ENCODE assay signal across 8 mouse cellular contexts in genomic region chr10:81409330-81409729, GRCm38 (mm10). TPM values are rescaled to one million over a fixed set of nuclear protein-coding genes. Genes with fewer than 3 reads are reported as not detected.
DNase-seq lines count a peak whose midpoint lies in the region; ATAC-seq and TF ChIP-seq lines count a peak whose summit lies in the region.

No protein-coding gene starts in this region.

- no peak for TF ChIP-seq EP300 in liver, embryonic 14.5 days (IDR thresholded peaks at IDR 0.05; ENCODE audit: low read depth)

- H3K27ac ChIP-seq in kidney, embryonic 16.5 days (ENCODE audit: low read length) = peak overlapping the region; percentile 85
- H3K27ac ChIP-seq in hindbrain, embryonic 10.5 days = peak overlapping the region; percentile 81
- H3K27ac ChIP-seq in liver, embryonic 14.5 days = no peak overlapping the region

- intact Hi-C loops in left cerebral cortex, postnatal 10 days (cut with DNase I) = no loop called here

- peak overlapping the region; percentile 6 for H3K9ac ChIP-seq in kidney, embryonic 16.5 days (replicated peaks; ENCODE audit: low read length)
- no peak overlapping the region for H3K9ac ChIP-seq in liver, embryonic 14.5 days (replicated peaks)

- H3K9me3 ChIP-seq in kidney, embryonic 16.5 days (ENCODE audit: low read length) = no peaks in the 10 kb centered on the region
- H3K9me3 ChIP-seq in G1E (replicated peaks) = no peaks in the 10 kb centered on the region
- no peaks in the 10 kb centered on the region for H3K9me3 ChIP-seq in hindbrain, embryonic 10.5 days
- no peaks in the 10 kb centered on the region for H3K9me3 ChIP-seq in liver, embryonic 14.5 days (ENCODE audit: control insufficient read depth, low read length)

- H3K4me2 ChIP-seq in kidney, embryonic 16.5 days (replicated peaks; ENCODE audit: low read depth, low read length) = peak overlapping the region; percentile 31
- H3K4me2 ChIP-seq in liver, embryonic 14.5 days (ENCODE audit: low read depth) = peak overlapping the region; percentile 31

- H3K4me1 ChIP-seq in kidney, embryonic 16.5 days (ENCODE audit: insufficient read depth, low read length) = peaks cover 82% of the 10 kb centered on the region
- peaks cover 98% of the 10 kb centered on the region for H3K4me1 ChIP-seq in G1E (ENCODE audit: insufficient read depth, low read depth, low read length)
- H3K4me1 ChIP-seq in hindbrain, embryonic 10.5 days (replicated peaks) = peaks cover 97% of the 10 kb centered on the region
- H3K4me1 ChIP-seq in liver, embryonic 14.5 days (replicated peaks; ENCODE audit: control insufficient read depth in 2 of 2, insufficient read depth in 2 of 2, low read length in 1 of 2) = peaks cover under 1 to 14% of the 10 kb centered on the region in 2 experiments; a peak in 2 of 4 replicates

- DNase-seq in kidney, postnatal 36 days = no peak
- DNase-seq in G1E (ENCODE audit: low spot score) = no peak
- no peak for DNase-seq in hindbrain, embryonic 10.5 days (ENCODE audit: low spot score)
- no peak for DNase-seq in liver, embryonic 14.5 days (ENCODE audit: low read depth in 3 of 3, low spot score in 3 of 3)
- DNase-seq in left cerebral cortex, postnatal 10 days (ENCODE audit: extremely low spot score in 1 of 2, low spot score in 2 of 2) = no peak
- DNase-seq in urinary bladder, postnatal 14 days (ENCODE audit: low spot score) = no peak

- peak overlapping the region; percentile 15; the same call in 1 of the 2 replicates for H3K4me3 ChIP-seq in kidney, embryonic 16.5 days (ENCODE audit: low read length)
- peak overlapping the region; percentile 46; the same call in 1 of the 2 replicates for H3K4me3 ChIP-seq in G1E (ENCODE audit: low read depth, low read length)
- H3K4me3 ChIP-seq in hindbrain, embryonic 10.5 days = peak overlapping the region; percentile 30
- no peak overlapping the region for H3K4me3 ChIP-seq in liver, embryonic 14.5 days (ENCODE audit: insufficient read depth in 1 of 2, low read depth in 2 of 2, low read length in 2 of 2)

- H3K36me3 ChIP-seq in kidney, embryonic 16.5 days (ENCODE audit: insufficient read depth, low read length) = peaks cover 36% of the 10 kb centered on the region; the same call in 1 of the 2 replicates
- H3K36me3 ChIP-seq in G1E (replicated peaks) = peaks cover 47% of the 10 kb centered on the region
- peaks cover 6% of the 10 kb centered on the region; the same call in 1 of the 2 replicates for H3K36me3 ChIP-seq in hindbrain, embryonic 10.5 days
- no peaks in the 10 kb centered on the region for H3K36me3 ChIP-seq in liver, embryonic 14.5 days (replicated peaks; ENCODE audit: control insufficient read depth, insufficient read depth, low read depth)

- ATAC-seq in kidney, embryonic 16.5 days (ENCODE audit: low FRiP score, low TSS enrichment) = no peak; the same call in 1 of the 2 replicates
- no peak for ATAC-seq in G1E (ENCODE audit: extremely low read depth, insufficient number of reproducible peaks, low FRiP score, poor library complexity, severe bottlenecking)
- ATAC-seq in liver, embryonic 14.5 days (ENCODE audit: insufficient read depth) = peak; percentile 4; the same call in 1 of the 2 replicates
- ATAC-seq in megakaryocyte progenitor cell, adult 5-6 weeks (replicated peaks; ENCODE audit: poor library complexity) = no peak

- 23% methylated on average over 8 of the region's 8 CpGs for WGBS in kidney, embryonic 16.5 days
- 18% methylated on average over 8 of the region's 8 CpGs for WGBS in hindbrain, embryonic 10.5 days
- 14% methylated on average over 8 of the region's 8 CpGs for WGBS in liver, embryonic 14.5 days (ENCODE audit: insufficient replicate concordance)

- no peaks in the 10 kb centered on the region for H3K27me3 ChIP-seq in kidney, embryonic 16.5 days (ENCODE audit: insufficient read depth, low read length)
- H3K27me3 ChIP-seq in G1E (ENCODE audit: insufficient read depth, low read length) = peaks cover 27% of the 10 kb centered on the region; the same call in 1 of the 2 replicates
- H3K27me3 ChIP-seq in hindbrain, embryonic 10.5 days (ENCODE audit: insufficient read depth, poor library complexity, severe bottlenecking) = peaks cover 64% of the 10 kb centered on the region
- peaks cover 31% of the 10 kb centered on the region for H3K27me3 ChIP-seq in liver, embryonic 14.5 days (ENCODE audit: control insufficient read depth, insufficient read depth, low read length)

- TF ChIP-seq CTCF in G1E (IDR thresholded peaks at IDR 0.05; ENCODE audit: low read depth, low read length) = no peak
- no peak for TF ChIP-seq CTCF in liver, embryonic 14.5 days (IDR thresholded peaks at IDR 0.05; ENCODE audit: low read depth)

RNA-seq across cellular contexts. Expression of gene Smim24, which starts 16.5 kb away (rescaled TPM):
- polyA plus RNA-seq in kidney, embryonic 16.5 days (2015; fragmentation: Nextera tagmentation; extraction: Ambion mirVana) = 42.7 and 44.1 TPM in 2 replicates
- 6.5 and 13.8 TPM in 2 replicates for total RNA-seq in G1E (2014; fragmentation: Nextera tagmentation)
- total RNA-seq in G1E (2017) = 1.9 and 3.5 TPM in 2 replicates
- 1.6 and 1.8 TPM in 2 replicates for polyA plus RNA-seq in G1E (2012)
- 2.7 and 3.0 TPM in 2 replicates for polyA plus RNA-seq in hindbrain, embryonic 10.5 days (2016; fragmentation: Nextera tagmentation; extraction: Ambion mirVana)
- 1.6 and 1.9 TPM in 2 replicates for polyA plus RNA-seq in liver, embryonic 14.5 days (2012; rRNA removed)
- polyA plus RNA-seq in liver, embryonic 14.5 days (2014; fragmentation: Nextera tagmentation; extraction: Ambion mirVana) = 1.7 and 1.8 TPM in 2 replicates
- 31.0 and 31.4 TPM in 2 replicates for total RNA-seq in megakaryocyte progenitor cell, adult 5-6 weeks (2015)
- total RNA-seq in megakaryocyte progenitor cell, adult 5-6 weeks (2017) = 7.5 and 17.1 TPM in 2 replicates
- 1 to 10 TPM; 2.0 to 2.2 TPM for total RNA-seq in left cerebral cortex, postnatal 10 days (2021)

RNA-seq across cellular contexts. Expression of gene Gm48552, which starts 20.5 kb away (rescaled TPM):
- 1.4 and 1.6 TPM in 2 replicates for polyA plus RNA-seq in kidney, embryonic 16.5 days (2015; fragmentation: Nextera tagmentation; extraction: Ambion mirVana)
- total RNA-seq in G1E (2014; fragmentation: Nextera tagmentation) (1.2 and 3.1 TPM in 2 replicates), G1E (2017) (0.38 and 0.93 TPM in 2 replicates)
- 7.2 and 7.4 TPM in 2 replicates for polyA plus RNA-seq in G1E (2012)
- polyA plus RNA-seq in hindbrain, embryonic 10.5 days (2016; fragmentation: Nextera tagmentation; extraction: Ambion mirVana) = 1.0 and 2.5 TPM in 2 replicates
- polyA plus RNA-seq in liver, embryonic 14.5 days (2012; rRNA removed) = 0.78 and 0.90 TPM in 2 replicates
- polyA plus RNA-seq in liver, embryonic 14.5 days (2014; fragmentation: Nextera tagmentation; extraction: Ambion mirVana) = 0.21 and 0.36 TPM in 2 replicates
- not detected in 2 replicates for total RNA-seq in megakaryocyte progenitor cell, adult 5-6 weeks (2015)
- 0.46 TPM in 1 of 2 replicates, not detected in the other for total RNA-seq in megakaryocyte progenitor cell, adult 5-6 weeks (2017)
- total RNA-seq in left cerebral cortex, postnatal 10 days (2021) = 1 to 10 TPM; 2.5 to 3.5 TPM

RNA-seq across cellular contexts. Expression of gene Gm48551, which starts 25.1 kb away (rescaled TPM):
- 5.0 and 5.2 TPM in 2 replicates for polyA plus RNA-seq in kidney, embryonic 16.5 days (2015; fragmentation: Nextera tagmentation; extraction: Ambion mirVana)
- total RNA-seq in G1E (2014; fragmentation: Nextera tagmentation) (1.1 TPM in 1 of 2 replicates, not detected in the other), G1E (2017) (2.6 and 4.1 TPM in 2 replicates)
- polyA plus RNA-seq in G1E (2012) = 0.72 and 1.3 TPM in 2 replicates
- polyA plus RNA-seq in hindbrain, embryonic 10.5 days (2016; fragmentation: Nextera tagmentation; extraction: Ambion mirVana) = 4.0 and 4.8 TPM in 2 replicates
- 1.0 and 1.7 TPM in 2 replicates for polyA plus RNA-seq in liver, embryonic 14.5 days (2012; rRNA removed)
- 0.37 and 0.47 TPM in 2 replicates for polyA plus RNA-seq in liver, embryonic 14.5 days (2014; fragmentation: Nextera tagmentation; extraction: Ambion mirVana)
- total RNA-seq in megakaryocyte progenitor cell, adult 5-6 weeks (2015) = 2.6 and 3.0 TPM in 2 replicates
- total RNA-seq in megakaryocyte progenitor cell, adult 5-6 weeks (2017) = 0.62 and 1.7 TPM in 2 replicates
- total RNA-seq in left cerebral cortex, postnatal 10 days (2021) = 1 to 10 TPM; 3.4 to 5.0 TPM

RNA-seq across cellular contexts. Expression of gene Dohh, which starts 25.1 kb away (rescaled TPM):
- 87.6 and 104 TPM in 2 replicates for polyA plus RNA-seq in kidney, embryonic 16.5 days (2015; fragmentation: Nextera tagmentation; extraction: Ambion mirVana)
- total RNA-seq in G1E (2014; fragmentation: Nextera tagmentation) = 9.6 and 11.9 TPM in 2 replicates
- 60.4 and 69.7 TPM in 2 replicates for total RNA-seq in G1E (2017)
- 186 and 220 TPM in 2 replicates for polyA plus RNA-seq in G1E (2012)
- 95.8 and 98.2 TPM in 2 replicates for polyA plus RNA-seq in hindbrain, embryonic 10.5 days (2016; fragmentation: Nextera tagmentation; extraction: Ambion mirVana)
- polyA plus RNA-seq in liver, embryonic 14.5 days (2012; rRNA removed) = 29.8 and 32.2 TPM in 2 replicates
- 35.0 and 39.7 TPM in 2 replicates for polyA plus RNA-seq in liver, embryonic 14.5 days (2014; fragmentation: Nextera tagmentation; extraction: Ambion mirVana)
- 9.3 and 13.7 TPM in 2 replicates for total RNA-seq in megakaryocyte progenitor cell, adult 5-6 weeks (2015)
- 36.5 and 52.5 TPM in 2 replicates for total RNA-seq in megakaryocyte progenitor cell, adult 5-6 weeks (2017)
- 10 to 100 TPM; 79.3 to 83.5 TPM for total RNA-seq in left cerebral cortex, postnatal 10 days (2021)

RNA-seq across cellular contexts. Expression of gene Fzr1, which starts 31.0 kb away (rescaled TPM):
- polyA plus RNA-seq in kidney, embryonic 16.5 days (2015; fragmentation: Nextera tagmentation; extraction: Ambion mirVana) = 111 and 115 TPM in 2 replicates
- total RNA-seq in G1E (2014; fragmentation: Nextera tagmentation) = 29.7 and 65.2 TPM in 2 replicates
- total RNA-seq in G1E (2017) = 15.8 and 22.8 TPM in 2 replicates
- polyA plus RNA-seq in G1E (2012) = 88.9 and 96.2 TPM in 2 replicates
- polyA plus RNA-seq in hindbrain, embryonic 10.5 days (2016; fragmentation: Nextera tagmentation; extraction: Ambion mirVana) = 138 and 143 TPM in 2 replicates
- polyA plus RNA-seq in liver, embryonic 14.5 days (2012; rRNA removed) = 73.1 and 86.2 TPM in 2 replicates
- polyA plus RNA-seq in liver, embryonic 14.5 days (2014; fragmentation: Nextera tagmentation; extraction: Ambion mirVana) = 80.5 and 85.2 TPM in 2 replicates
- 17.1 and 21.7 TPM in 2 replicates for total RNA-seq in megakaryocyte progenitor cell, adult 5-6 weeks (2015)
- 17.3 and 17.8 TPM in 2 replicates for total RNA-seq in megakaryocyte progenitor cell, adult 5-6 weeks (2017)
- total RNA-seq in left cerebral cortex, postnatal 10 days (2021) = 10 to 100 TPM; 85.7 to 94.7 TPM

Comparison
In these comparisons a context has a peak if more than half of its experiments do, and no peak if none do; other contexts are left out.
1. H3K4me3 ChIP-seq: peak in kidney, embryonic 16.5 days (single experiment), G1E (single experiment) and hindbrain, embryonic 10.5 days (single experiment); none in liver, embryonic 14.5 days (0 of 2).
2. RNA of gene Smim24, which starts 16.5 kb away (polyA plus RNA-seq): 42.7 to 44.1 TPM in kidney, embryonic 16.5 days; 2.7 to 3.0 TPM in hindbrain, embryonic 10.5 days, 1.6 to 1.9 TPM in liver, embryonic 14.5 days and 1.6 to 1.8 TPM in G1E; every median in the first group is over 10 times any median in the second.